Mouse (Mus musculus) heart, embryonic 10.5 days (tissue): ENCODE results near the gene Park7. TPM values are rescaled to one million over a fixed set of nuclear protein-coding genes. Genes with fewer than 3 reads are reported as not detected.
"Not testable (repeated sequence)": the region's sequence is repeated elsewhere in the genome, so short reads cannot be mapped to it uniquely, and the experiment has no call there.

Source experiments
- DNase-seq: peaks from one replicate; pipeline ENCODE4 v3.0.0-alpha.2; 2017; ENCODE audit warnings: low spot score
- H3K27ac ChIP-seq: fragments of 300-500 bp; sonication (generic); 2 replicates; pipeline ENCODE4 v1.5.1; 2016; ENCODE audit warnings: mild to moderate bottlenecking
- H3K27me3 ChIP-seq: fragments of 300-500 bp; sonication (generic); 2 replicates; pipeline ENCODE4 v1.6.1; 2016; ENCODE audit warnings: mild to moderate bottlenecking; ENCODE audit not compliant: poor library complexity, insufficient read depth, severe bottlenecking
- H3K36me3 ChIP-seq: fragments of 300-500 bp; sonication (generic); 2 replicates; pipeline ENCODE4 v1.6.1; 2016; ENCODE audit warnings: mild to moderate bottlenecking, moderate library complexity
- H3K4me1 ChIP-seq: fragments of 300-500 bp; sonication (generic); 2 replicates; pipeline ENCODE4 v1.6.1; 2016; ENCODE audit warnings: mild to moderate bottlenecking
- H3K4me3 ChIP-seq: fragments of 300-500 bp; sonication (generic); 2 replicates; pipeline ENCODE4 v1.5.1; 2016; ENCODE audit warnings: mild to moderate bottlenecking, moderate library complexity
- H3K9me3 ChIP-seq: fragments of 300-500 bp; sonication (generic); 2 replicates; pipeline ENCODE4 v1.6.1; 2016; ENCODE audit warnings: mild to moderate bottlenecking, moderate library complexity
- WGBS: fragments of 180-500 bp; shearing (Covaris S2); methylation state at CpG from one replicate; pipeline ENCODE4 v1.1.7; 2016; 5-methylcytosine and 5-hydroxymethylcytosine counted together
- polyA plus RNA-seq: library from polyadenylated mRNA; unstranded; fragments of >200 nt; fragmentation: Nextera tagmentation; extraction: Ambion mirVana; gene quantifications from 2 replicates; pipeline ENCODE4 v1.2.1, GENCODE M21; 2016

Gene Park7
- polyA plus RNA-seq, 1 experiment from 2014 or later, result 488 TPM

DNA sequence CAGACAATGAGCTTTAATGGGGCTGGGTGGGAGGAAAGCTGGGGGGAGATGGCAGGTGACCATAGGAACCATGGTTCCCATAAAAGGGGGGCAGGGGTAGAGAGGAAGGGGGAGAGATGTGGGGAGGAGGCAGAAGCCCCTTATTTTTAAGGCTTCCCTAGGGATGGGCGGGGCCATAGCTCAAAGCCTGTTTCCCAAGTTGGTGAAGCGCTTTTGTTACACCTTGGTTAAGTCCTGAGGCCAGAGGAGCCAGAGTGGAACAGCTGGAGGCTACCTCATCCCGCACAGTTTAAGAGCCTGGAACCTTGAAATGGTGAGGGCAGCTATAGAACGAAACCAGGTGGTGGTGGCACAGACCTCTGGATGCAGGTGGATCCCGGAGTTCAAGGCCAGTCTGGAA, 26.3 kb downstream of the Park7 start:
- H3K4me1 ChIP-seq, result peaks cover 22% of the 10 kb centered on the region
- no peak for DNase-seq
- H3K9me3 ChIP-seq, result no peaks in the 10 kb centered on the region
- H3K4me3 ChIP-seq, result no peak overlapping the region
- H3K36me3 ChIP-seq, result no peaks in the 10 kb centered on the region
- WGBS, result 79% methylated on average over 5 of the region's 5 CpGs
- H3K27ac ChIP-seq, result no peak overlapping the region
- H3K27me3 ChIP-seq, result no peaks in the 10 kb centered on the region

DNA sequence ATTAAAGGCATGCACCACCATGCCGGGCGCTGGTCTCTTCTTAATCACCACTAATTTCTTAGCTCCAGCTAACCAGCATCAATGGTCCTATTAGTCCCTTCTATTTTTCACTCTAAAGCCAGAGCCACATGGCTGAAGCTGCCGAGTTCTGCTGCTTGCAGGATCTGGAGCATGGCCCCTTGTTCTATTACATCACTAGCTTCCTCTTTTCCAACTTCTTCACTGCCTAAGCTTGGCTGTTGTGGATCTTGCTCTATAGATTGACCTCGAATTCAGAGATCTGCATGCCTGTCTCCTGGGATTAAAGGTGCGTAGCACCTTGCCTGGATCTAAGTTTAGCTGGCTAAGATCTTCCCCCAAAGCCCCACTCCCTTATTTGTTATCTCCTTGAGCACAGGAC, 31.6 kb downstream of the Park7 start:
- Histone ChIP-seq H3K4me1 (no peaks in the 10 kb centered on the region), H3K4me3 (no peak overlapping the region), H3K27me3 (no peaks in the 10 kb centered on the region), H3K36me3 (peaks cover 14% of the 10 kb centered on the region; the same call in 1 of the 2 replicates), H3K27ac (no peak overlapping the region), H3K9me3 (peaks cover 19% of the 10 kb centered on the region)
- WGBS, result 79% methylated on average over 5 of the region's 5 CpGs
- DNase-seq, result no peak

DNA sequence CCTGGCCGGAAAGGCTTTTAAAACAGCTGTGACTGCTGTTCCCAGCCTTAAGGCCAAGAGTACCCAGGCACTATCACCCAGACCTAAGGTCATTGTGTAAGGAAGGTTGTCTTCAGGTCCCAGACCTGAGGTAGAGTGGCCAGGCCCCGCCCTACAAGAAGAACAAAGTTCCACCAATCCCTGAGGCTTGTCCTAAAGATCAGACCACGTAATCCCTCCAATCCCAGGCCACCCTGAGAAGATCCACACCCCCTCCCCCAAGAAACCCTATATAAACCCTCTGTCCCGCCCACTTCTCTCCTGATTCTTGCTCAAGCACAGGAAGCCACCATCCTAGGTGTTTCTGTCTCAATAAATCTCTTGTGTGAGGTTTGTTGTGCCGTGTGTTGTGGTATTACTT, 33.9 kb downstream of the Park7 start:
- Histone ChIP-seq H3K4me3 (no peak overlapping the region), H3K27ac (no peak overlapping the region), H3K27me3 (no peaks in the 10 kb centered on the region), H3K4me1 (0 out of 2 replicates have a peak, but pooled peaks cover 3% of the 10 kb centered on the region), H3K9me3 (peaks cover 19% of the 10 kb centered on the region), H3K36me3 (peaks cover 14% of the 10 kb centered on the region; the same call in 1 of the 2 replicates)
- 76% methylated on average over 5 of the region's 5 CpGs for WGBS
- DNase-seq, result no peak

- WGBS, result 87% methylated on average over 22 of the region's 22 CpGs
- no peak overlapping the region for H3K27ac ChIP-seq
- H3K4me1 ChIP-seq, result 0 out of 2 replicates have a peak, but pooled peaks cover 3% of the 10 kb centered on the region
- H3K27me3 ChIP-seq, result no peaks in the 10 kb centered on the region
- peaks cover 19% of the 10 kb centered on the region for H3K9me3 ChIP-seq
- H3K36me3 ChIP-seq, result peaks cover 14% of the 10 kb centered on the region; the same call in 1 of the 2 replicates
- no peak overlapping the region for H3K4me3 ChIP-seq
- DNase-seq, result no peak
These were observed 34.6 kb downstream of the Park7 start for GRCm38 (mm10) chr4:150879631-150880030.

DNA sequence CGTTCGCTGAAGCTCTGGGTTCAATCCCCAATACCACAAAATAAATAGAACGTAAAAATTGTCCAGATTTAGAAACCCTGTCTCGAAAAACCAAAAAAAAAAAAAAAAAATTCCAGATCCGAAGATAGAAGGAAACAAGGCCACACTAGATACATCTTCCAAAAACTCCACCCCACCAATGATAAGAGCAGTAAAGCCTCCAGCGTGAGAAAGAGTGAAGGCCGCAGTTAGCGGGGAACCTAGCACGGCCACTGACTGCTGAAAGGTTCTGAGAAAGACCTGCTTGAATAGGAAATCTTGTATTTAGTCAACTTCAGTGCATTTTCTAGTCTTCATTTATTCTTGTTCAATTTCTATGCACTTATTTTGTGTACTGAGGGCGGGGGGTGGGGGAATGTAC, 38.8 kb downstream of the Park7 start:
- H3K9me3 ChIP-seq, result peaks cover 19% of the 10 kb centered on the region
- no peaks in the 10 kb centered on the region for H3K27me3 ChIP-seq
- peaks cover 14% of the 10 kb centered on the region; the same call in 1 of the 2 replicates for H3K36me3 ChIP-seq
- H3K4me3 ChIP-seq, result no peak overlapping the region
- no peak for DNase-seq
- 81% methylated on average over 10 of the region's 10 CpGs for WGBS
- H3K27ac ChIP-seq, result no peak overlapping the region
- H3K4me1 ChIP-seq, result peaks cover 21% of the 10 kb centered on the region

- H3K36me3 ChIP-seq, result peaks cover 12% of the 10 kb centered on the region; the same call in 1 of the 2 replicates
- 67% methylated on average over 4 of the region's 4 CpGs for WGBS
- not testable (repeated sequence) for DNase-seq, H3K27ac ChIP-seq, H3K27me3 ChIP-seq, H3K4me3 ChIP-seq
- peaks cover 30% of the 10 kb centered on the region for H3K4me1 ChIP-seq
- H3K9me3 ChIP-seq, result peaks cover 12% of the 10 kb centered on the region
These were observed 39.8 kb downstream of the Park7 start for GRCm38 (mm10) chr4:150874416-150874815.

DNA sequence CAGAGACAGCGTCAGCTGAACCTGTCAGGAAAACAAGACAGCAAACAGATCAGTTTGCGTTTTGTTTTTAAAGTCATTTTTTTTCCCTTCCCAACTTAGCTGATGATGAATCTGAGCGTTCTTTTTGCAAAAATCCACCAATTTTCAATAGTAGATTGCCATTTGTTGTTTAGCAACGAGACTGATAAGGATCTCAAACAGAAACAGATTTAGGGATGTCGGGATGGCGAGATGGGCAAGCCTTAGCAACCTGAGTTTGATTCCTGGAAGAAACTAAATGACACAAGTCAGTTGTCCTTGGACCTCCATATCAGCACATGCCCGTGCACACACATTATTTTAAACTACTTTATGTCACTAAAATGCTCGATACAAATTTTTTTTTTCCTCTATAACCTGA, 41.6 kb downstream of the Park7 start:
- H3K27ac ChIP-seq, result peak overlapping the region; percentile 75; the same call in 1 of the 2 replicates

DNA sequence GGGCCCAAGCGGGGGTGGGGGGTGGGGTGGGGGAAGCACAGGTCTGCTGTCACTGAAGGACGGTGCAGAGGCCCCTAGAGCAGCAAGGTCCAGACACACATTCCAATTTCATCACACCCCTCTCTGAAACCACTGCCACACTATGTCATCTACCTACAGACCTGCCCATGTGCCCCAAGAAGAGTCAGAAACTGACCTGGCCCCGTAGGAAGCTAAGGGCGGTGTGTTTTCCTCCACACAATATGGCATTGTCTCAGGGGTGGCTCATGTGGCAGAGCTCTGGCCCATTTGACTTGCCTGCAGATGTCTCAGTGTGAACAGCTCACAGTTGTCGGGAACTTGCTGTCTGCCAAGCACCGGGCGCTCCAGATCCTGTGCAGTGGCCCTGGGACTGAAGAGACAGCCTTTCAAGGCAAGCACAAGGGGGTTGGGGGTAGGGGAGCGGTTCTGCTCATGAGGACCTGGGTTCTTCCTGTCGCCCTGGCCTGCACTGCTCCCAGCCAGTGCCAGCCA, 42.0 kb downstream of the Park7 start:
- Histone ChIP-seq H3K4me3 (no peak overlapping the region), H3K36me3 (peaks cover 9% of the 10 kb centered on the region), H3K4me1 (peaks cover 37% of the 10 kb centered on the region), H3K27me3 (no peaks in the 10 kb centered on the region), H3K27ac (peak overlapping the region; percentile 75), H3K9me3 (no peaks in the 10 kb centered on the region)
- 32% methylated on average over 9 of the region's 9 CpGs for WGBS
- no peak for DNase-seq

More for the DNA sequence above, 41.6 kb downstream of the Park7 start:
- Histone ChIP-seq H3K9me3 (no peaks in the 10 kb centered on the region), H3K4me1 (peaks cover 37% of the 10 kb centered on the region), H3K27me3 (no peaks in the 10 kb centered on the region), H3K36me3 (peaks cover 4% of the 10 kb centered on the region; the same call in 1 of the 2 replicates), H3K4me3 (no peak overlapping the region)
- no peak for DNase-seq
- 64% methylated on average over 8 of the region's 8 CpGs for WGBS

DNA sequence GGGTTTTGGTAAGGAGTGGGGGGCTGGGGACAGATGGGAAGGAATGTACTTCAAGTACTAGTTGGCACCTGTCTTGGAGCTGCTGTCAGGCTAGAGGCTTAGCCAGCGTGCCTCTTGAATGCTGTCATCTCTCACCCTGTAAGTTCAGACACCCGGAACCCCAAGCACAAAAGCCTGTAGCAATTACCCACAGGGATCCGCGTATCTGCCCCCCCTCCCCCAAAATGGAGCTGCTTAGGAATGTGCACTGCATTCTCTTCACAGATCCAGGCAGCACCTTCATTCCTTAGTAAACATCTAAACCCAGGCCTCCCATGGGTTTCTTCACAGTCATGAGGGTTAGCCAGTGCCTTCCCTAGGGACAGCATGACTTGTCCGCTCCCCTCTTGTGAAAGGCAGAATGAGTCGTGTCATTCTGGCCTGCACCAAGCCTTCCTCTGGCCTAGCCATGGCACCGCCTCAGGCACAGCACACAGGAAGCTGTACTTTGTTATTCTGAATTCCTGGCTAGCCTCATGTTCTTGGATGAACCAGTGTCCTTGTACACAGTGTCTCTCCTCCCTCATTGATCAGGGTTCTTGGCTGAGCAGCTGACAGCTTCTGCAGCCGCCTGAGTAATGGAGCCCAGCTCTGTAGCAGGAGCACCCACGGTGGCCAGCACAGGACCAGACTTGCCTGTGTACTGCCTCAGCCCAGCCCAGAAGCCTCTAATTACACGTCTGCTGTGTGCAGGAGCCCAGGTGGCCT, 42.7 kb downstream of the Park7 start:
- H3K27ac ChIP-seq, result peak overlapping the region; percentile 75
- no peaks in the 10 kb centered on the region for H3K9me3 ChIP-seq
- peaks cover 16% of the 10 kb centered on the region for H3K36me3 ChIP-seq
- no peaks in the 10 kb centered on the region for H3K27me3 ChIP-seq
- peaks cover 37% of the 10 kb centered on the region for H3K4me1 ChIP-seq
- 32% methylated on average over 10 of the region's 10 CpGs for WGBS
- DNase-seq, result no peak
- H3K4me3 ChIP-seq, result peak overlapping the region; percentile 16; the same call in 1 of the 2 replicates

- WGBS, result 74% methylated on average over 13 of the region's 13 CpGs
- no peak for DNase-seq
- Histone ChIP-seq H3K27me3 (no peaks in the 10 kb centered on the region), H3K27ac (peak overlapping the region; percentile 75), H3K4me3 (no peak overlapping the region), H3K4me1 (peaks cover 37% of the 10 kb centered on the region), H3K9me3 (no peaks in the 10 kb centered on the region), H3K36me3 (peaks cover 22% of the 10 kb centered on the region)
These were observed 43.3 kb downstream of the Park7 start for GRCm38 (mm10) chr4:150870963-150871391.

GRCm38 (mm10) chr4:150869276-150870197, 44.7 kb downstream of the Park7 start:
- WGBS, result 53% methylated on average over 17 of the region's 17 CpGs

GRCm38 (mm10) chr4:150868859-150869258, 45.4 kb downstream of the Park7 start:
- Histone ChIP-seq H3K9me3 (no peaks in the 10 kb centered on the region), H3K27me3 (no peaks in the 10 kb centered on the region), H3K4me1 (peaks cover 35% of the 10 kb centered on the region), H3K36me3 (peaks cover 30% of the 10 kb centered on the region), H3K27ac (peak overlapping the region; percentile 37; the same call in 1 of the 2 replicates), H3K4me3 (no peak overlapping the region)
- WGBS, result 79% methylated on average over 2 of the region's 2 CpGs
- DNase-seq, result no peak

More at GRCm38 (mm10) chr4:150869276-150870197, 44.7 kb downstream of the Park7 start:
- peaks cover 34% of the 10 kb centered on the region for H3K4me1 ChIP-seq
- no peaks in the 10 kb centered on the region for H3K27me3 ChIP-seq
- peak overlapping the region; percentile 37; the same call in 1 of the 2 replicates for H3K27ac ChIP-seq
- H3K4me3 ChIP-seq, result no peak overlapping the region
- H3K36me3 ChIP-seq, result peaks cover 30% of the 10 kb centered on the region
- no peaks in the 10 kb centered on the region for H3K9me3 ChIP-seq
- DNase-seq, result no peak
